In genomic region chr1:54176592-54176991, GRCm38 (mm10) we compare ENCODE assay signal across 26 mouse cellular contexts. TPM values are rescaled to one million over a fixed set of nuclear protein-coding genes. Genes with fewer than 3 reads are reported as not detected.
DNase-seq lines count a peak whose midpoint lies in the region; ATAC-seq and TF ChIP-seq lines count a peak whose summit lies in the region.
"Had no signal": no experiment of that assay in that cellular context is flagged by ENCODE, and none has a peak within 500 bp of the region (broad histone marks: within the 10 kb centered on the region; RNA-seq: fewer than 3 reads in every experiment).

No protein-coding gene starts in this region.

- H3K9me3 ChIP-seq in heart, embryonic 12.5 days (replicated peaks) = no peaks in the 10 kb centered on the region
- H3K9me3 ChIP-seq in CH12.LX (replicated peaks; ENCODE audit: low read length) = no peaks in the 10 kb centered on the region
- no peaks in the 10 kb centered on the region for H3K9me3 ChIP-seq in forebrain, embryonic 12.5 days
- H3K9me3 ChIP-seq: heart, embryonic 15.5 days; hindbrain, embryonic 15.5 days; intestine, embryonic 15.5 days had no signal

- TF ChIP-seq EP300 in CH12.LX (IDR thresholded peaks at IDR 0.05; ENCODE audit: low read length) = peak; percentile 91

- peaks cover 11% of the 10 kb centered on the region for H3K4me1 ChIP-seq in heart, embryonic 12.5 days (replicated peaks)
- H3K4me1 ChIP-seq in CH12.LX (ENCODE audit: control insufficient read depth in 1 of 2, insufficient read depth in 2 of 2) = peaks cover 18 to 45% of the 10 kb centered on the region in 2 experiments
- H3K4me1 ChIP-seq in embryonic fibroblast, embryonic 13.5 days (ENCODE audit: control insufficient read depth, insufficient read depth, low read length) = no peaks in the 10 kb centered on the region
- H3K4me1 ChIP-seq in forebrain, embryonic 12.5 days = no peaks in the 10 kb centered on the region
- H3K4me1 ChIP-seq: hindbrain, embryonic 15.5 days; intestine, embryonic 15.5 days had no signal

- DNase-seq in heart, postnatal 10 days = no peak
- DNase-seq in CH12.LX (ENCODE audit: extremely low read depth) = peak; percentile 49
- DNase-seq in right cerebral cortex, postnatal 25 days = no peak
- no peak for DNase-seq in heart, adult 11 months
- DNase-seq: adrenal gland, adult 8-10 months; adrenal gland, postnatal 25 days; cerebellum, adult 18-20 months; cerebellum, adult 9-10 months; cerebellum, postnatal 14 days; gastrocnemius, adult 2 months; gastrocnemius, postnatal 14 days; heart, postnatal 14 days; heart, postnatal 4 days; kidney, adult 11 months; kidney, adult 8-10 months had no signal

- no peaks in the 10 kb centered on the region for H3K36me3 ChIP-seq in heart, embryonic 12.5 days
- no peaks in the 10 kb centered on the region for H3K36me3 ChIP-seq in CH12.LX (replicated peaks in 1 of 2; ENCODE audit: control insufficient read depth in 1 of 2, insufficient read depth in 1 of 2, low read length in 1 of 2)
- H3K36me3 ChIP-seq in forebrain, embryonic 12.5 days (replicated peaks) = no peaks in the 10 kb centered on the region
- H3K36me3 ChIP-seq: heart, embryonic 15.5 days; hindbrain, embryonic 15.5 days; intestine, embryonic 15.5 days had no signal

- ATAC-seq in heart, embryonic 12.5 days (ENCODE audit: insufficient number of reproducible peaks, low FRiP score) = peak; percentile 39; the same call in 1 of the 2 replicates
- ATAC-seq in forebrain, embryonic 12.5 days (ENCODE audit: low FRiP score) = no peak
- ATAC-seq: activated CD4-positive, CD25-positive, alpha-beta regulatory T cell, adult 4 months; forebrain, embryonic 16.5 days; intestine, embryonic 15.5 days had no signal

- WGBS in heart, embryonic 12.5 days = 64% methylated on average over 2 of the region's 2 CpGs
- 89% methylated on average over 2 of the region's 2 CpGs for WGBS in forebrain, embryonic 12.5 days

- H3K79me2 ChIP-seq in CH12.LX (replicated peaks; ENCODE audit: control insufficient read depth, extremely low read depth, insufficient read depth, poor library complexity, severe bottlenecking) = no peaks in the 10 kb centered on the region

- no peak overlapping the region for H3K4me3 ChIP-seq in heart, embryonic 12.5 days
- H3K4me3 ChIP-seq in CH12.LX (replicated peaks in 1 of 3; ENCODE audit: low read depth in 2 of 3, low read length in 2 of 3, poor library complexity in 1 of 3) = no peak overlapping the region
- H3K4me3 ChIP-seq in embryonic fibroblast, embryonic 13.5 days (ENCODE audit: insufficient read depth, low read length) = no peak overlapping the region
- no peak overlapping the region for H3K4me3 ChIP-seq in forebrain, embryonic 12.5 days (replicated peaks)
- H3K4me3 ChIP-seq: gastrocnemius, adult 2 months; heart, embryonic 15.5 days; hindbrain, embryonic 15.5 days; intestine, embryonic 15.5 days had no signal

- in situ Hi-C loops in CH12.LX (cut with MboI; ENCODE audit: low pct_ligation_motif_present, low pct_unique_long_range_greater_than_20kb, low sequenced_read_pairs) = no loop called here

- dilution Hi-C loops in CH12.LX (cut with MboI; ENCODE audit: extremely low pct_ligation_motif_present, extremely low pct_unique_long_range_greater_than_20kb, low sequenced_read_pairs) = no loop called here

- H3K9ac ChIP-seq in heart, embryonic 12.5 days = no peak overlapping the region
- no peak overlapping the region for H3K9ac ChIP-seq in CH12.LX (ENCODE audit: insufficient read depth, low read depth)
- no peak overlapping the region for H3K9ac ChIP-seq in forebrain, embryonic 12.5 days
- H3K9ac ChIP-seq: heart, embryonic 15.5 days; hindbrain, embryonic 15.5 days; intestine, embryonic 15.5 days had no signal

- H3K27ac ChIP-seq in heart, embryonic 12.5 days (ENCODE audit: poor library complexity, severe bottlenecking) = peak overlapping the region; percentile 6; the same call in 1 of the 2 replicates
- H3K27ac ChIP-seq in CH12.LX (ENCODE audit: insufficient read depth, low read depth) = no peak overlapping the region
- H3K27ac ChIP-seq in embryonic fibroblast, embryonic 13.5 days (ENCODE audit: insufficient read depth, low read length) = peak overlapping the region; percentile 56; the same call in 1 of the 2 replicates
- no peak overlapping the region for H3K27ac ChIP-seq in forebrain, embryonic 12.5 days
- H3K27ac ChIP-seq: gastrocnemius, adult 2 months; heart, embryonic 15.5 days; hindbrain, embryonic 15.5 days; intestine, embryonic 15.5 days had no signal

- no peaks in the 10 kb centered on the region for H3K27me3 ChIP-seq in heart, embryonic 12.5 days (replicated peaks)
- no peaks in the 10 kb centered on the region for H3K27me3 ChIP-seq in CH12.LX (replicated peaks)
- H3K27me3 ChIP-seq in forebrain, embryonic 12.5 days = no peaks in the 10 kb centered on the region
- H3K27me3 ChIP-seq: heart, embryonic 15.5 days; hindbrain, embryonic 15.5 days; intestine, embryonic 15.5 days had no signal

- no peak for TF ChIP-seq POLR2A in CH12.LX (IDR thresholded peaks at IDR 0.05; ENCODE audit: low read depth, low read length)
- no peak for TF ChIP-seq POLR2A in embryonic fibroblast, embryonic 13.5 days (IDR thresholded peaks at IDR 0.05; ENCODE audit: low read depth, low read length)

- no peak for TF ChIP-seq CTCF in CH12.LX (conservative IDR thresholded peaks at IDR 0.05 in 1 of 2, IDR thresholded peaks at IDR 0.05 in 1 of 2; ENCODE audit: low read depth in 2 of 2, low read length in 2 of 2)
- TF ChIP-seq CTCF in embryonic fibroblast, embryonic 13.5 days (IDR thresholded peaks at IDR 0.05; ENCODE audit: borderline replicate concordance, insufficient read depth, low read length) = no peak

- intact Hi-C loops in heart, postnatal 10 days (cut with DNase I) = no loop called here

- TF ChIP-seq RAD21 in CH12.LX (IDR thresholded peaks at IDR 0.05; ENCODE audit: low read depth, low read length) = no peak

- H3K4me2 ChIP-seq in heart, embryonic 12.5 days = no peak overlapping the region
- H3K4me2 ChIP-seq in CH12.LX (ENCODE audit: insufficient read depth, low read depth, poor library complexity, severe bottlenecking) = no peak overlapping the region
- no peak overlapping the region for H3K4me2 ChIP-seq in forebrain, embryonic 12.5 days
- H3K4me2 ChIP-seq: heart, embryonic 11.5 days; heart, embryonic 15.5 days; hindbrain, embryonic 15.5 days; intestine, embryonic 15.5 days had no signal

TF ChIP-seq in CH12.LX, 34 proteins besides CTCF, POLR2A, EP300 and RAD21:
- TF ChIP-seq ZNF384 (IDR thresholded peaks at IDR 0.05; ENCODE audit: low read depth, low read length) (no peak), SIN3A (IDR thresholded peaks at IDR 0.05; ENCODE audit: low read length) (no peak), ETS1 (conservative IDR thresholded peaks at IDR 0.05; ENCODE audit: low read depth, low read length) (peak; percentile 80), BHLHE40 (IDR thresholded peaks at IDR 0.05; ENCODE audit: low read depth, low read length) (peak; percentile 46; the same call in 1 of the 2 replicates), JUND (conservative IDR thresholded peaks at IDR 0.05; ENCODE audit: low read depth, low read length) (peak; percentile 97), USF1 (IDR thresholded peaks at IDR 0.05; ENCODE audit: low read depth, low read length) (no peak), JUN (IDR thresholded peaks at IDR 0.05; ENCODE audit: insufficient read depth, low read depth, low read length) (peak; percentile 96), MXI1 (IDR thresholded peaks at IDR 0.05; ENCODE audit: low read depth, low read length) (no peak), TCF12 (IDR thresholded peaks at IDR 0.05; ENCODE audit: low read depth, low read length) (peak; percentile 45; the same call in 1 of the 2 replicates), ZMIZ1 (IDR thresholded peaks at IDR 0.05; ENCODE audit: low read depth, low read length) (no peak), POLR2AphosphoS2 (IDR thresholded peaks at IDR 0.05; ENCODE audit: low read depth, low read length) (no peak), ZC3H11A (IDR thresholded peaks at IDR 0.05; ENCODE audit: low read depth, low read length) (no peak), MAX (IDR thresholded peaks at IDR 0.05; ENCODE audit: low read length) (no peak)

RNA-seq across cellular contexts. Expression of gene Hecw2, which starts 18.4 kb away (rescaled TPM):
- 8.2 and 9.6 TPM in 2 replicates for polyA plus RNA-seq in heart, embryonic 12.5 days (2016; fragmentation: Nextera tagmentation; extraction: Ambion mirVana)
- total RNA-seq in heart, postnatal 10 days (2021) = 10 to 100 TPM; 12.2 to 19.4 TPM
- total RNA-seq in CH12.LX (2012; rRNA removed) = 0.29 and 0.59 TPM in 2 replicates
- total RNA-seq in CH12.LX (2014; rRNA removed) = 0.05 and 0.38 TPM in 2 replicates
- polyA plus RNA-seq in CH12.LX (2012; ENCODE audit: insufficient read length, low read depth) = 0.14 and 0.25 TPM in 2 replicates
- polyA plus RNA-seq in embryonic fibroblast, embryonic 13.5 days (2011; ENCODE audit: insufficient read length, low read depth, missing spikeins) = 5.2 and 6.6 TPM in 2 replicates
- 3.3 and 4.0 TPM in 2 replicates for polyA plus RNA-seq in forebrain, embryonic 12.5 days (2016; fragmentation: Nextera tagmentation; extraction: Ambion mirVana)
- total RNA-seq: granulocyte monocyte progenitor cell, adult 5-6 weeks; MEL had no signal

Comparison
In these comparisons a context has a peak if more than half of its experiments do, and no peak if none do; other contexts are left out.
1. H3K27ac ChIP-seq: peak in heart, embryonic 12.5 days (single experiment) and embryonic fibroblast, embryonic 13.5 days (single experiment); none in CH12.LX (single experiment) and forebrain, embryonic 12.5 days (single experiment).